Mouse (Mus musculus) lung, embryonic 14.5 days (tissue): Measurements from ENCODE around the gene Hist1h2ab. TPM values are rescaled to one million over a fixed set of nuclear protein-coding genes. Genes with fewer than 3 reads are reported as not detected.
"Not testable (repeated sequence)": the region's sequence is repeated elsewhere in the genome, so short reads cannot be mapped to it uniquely, and the experiment has no call there.

Experiments
- ATAC-seq: fragments of 200-750 bp; cut with Nextera tagmentation; 2 replicates; pipeline ENCODE4 v1.8.0; 2017; ENCODE audit warnings: mild to moderate bottlenecking, moderate TSS enrichment, moderate library complexity; ENCODE audit not compliant: insufficient read depth
- DNase-seq: peaks from one replicate; pipeline ENCODE4 v3.0.0-alpha.2; 2015
- H3K27ac ChIP-seq: fragments of 300-500 bp; sonication (generic); 2 replicates; pipeline ENCODE4 v1.5.1; 2014; ENCODE audit warnings: low read depth, mild to moderate bottlenecking, moderate library complexity
- H3K27me3 ChIP-seq: fragments of 300-500 bp; sonication (generic); 2 replicates; pipeline ENCODE4 v1.6.1; 2014; ENCODE audit warnings: low read length, control low read depth; ENCODE audit not compliant: insufficient read depth
- H3K36me3 ChIP-seq: fragments of 300-500 bp; sonication (generic); 2 replicates; pipeline ENCODE4 v1.6.1; 2014; ENCODE audit warnings: control low read depth; ENCODE audit not compliant: insufficient read depth
- H3K4me1 ChIP-seq: fragments of 300-500 bp; sonication (generic); 2 replicates; pipeline ENCODE4 v1.6.1; 2014; ENCODE audit warnings: antibody characterized with exemption, control low read depth; ENCODE audit not compliant: insufficient read depth
- H3K4me2 ChIP-seq: fragments of 300-500 bp; sonication (generic); 2 replicates; pipeline ENCODE4 v1.6.1; 2014; ENCODE audit warnings: mild to moderate bottlenecking
- H3K4me3 ChIP-seq: fragments of 300-500 bp; sonication (generic); 2 replicates; pipeline ENCODE4 v1.5.1; 2014; ENCODE audit warnings: low read depth, low read length
- H3K9ac ChIP-seq: fragments of 300-500 bp; sonication (generic); 2 replicates; pipeline ENCODE4 v1.6.1; 2014
- H3K9me3 ChIP-seq: fragments of 300-500 bp; sonication (generic); 2 replicates; pipeline ENCODE4 v1.6.1; 2016; ENCODE audit warnings: low read depth, low read length, control low read depth
- CTCF ChIP-seq: IDR thresholded peaks from 2 replicates; pipeline ENCODE4 v1.5.1; 2016; ENCODE audit warnings: antibody characterized with exemption, low read depth
- WGBS: fragments of 180-500 bp; shearing (Covaris S2); extraction: QIAGEN DNeasy Blood & Tissue Kit; methylation state at CpG from one replicate; pipeline ENCODE4 v1.1.7; 2014; 5-methylcytosine and 5-hydroxymethylcytosine counted together
- polyA plus RNA-seq: library from polyadenylated mRNA; unstranded; fragments of >200 nt; fragmentation: Nextera tagmentation; extraction: Ambion mirVana; gene quantifications from 2 replicates; pipeline ENCODE4 v1.2.1, GENCODE M21; 2014

The Hist1h2ab gene
- polyA plus RNA-seq, 1 experiment from 2014 or later, result 71.5 TPM

GRCm38 (mm10) chr13:23760240-23760971 lies 9.5 kb downstream of the Hist1h2ab start:
- H3K27ac ChIP-seq, result peak overlapping the region; percentile 99
- ATAC-seq, result peak; percentile 14
- peaks cover 5% of the 10 kb centered on the region; the same call in 1 of the 2 replicates for H3K4me1 ChIP-seq
- H3K4me3 ChIP-seq, result peak overlapping the region; percentile 45
- H3K4me2 ChIP-seq, result peak overlapping the region; percentile 90
- peak overlapping the region; percentile 69 for H3K9ac ChIP-seq
- no peaks in the 10 kb centered on the region for H3K27me3 ChIP-seq
- H3K36me3 ChIP-seq, result no peaks in the 10 kb centered on the region
- WGBS, result 1% methylated on average over 20 of the region's 27 CpGs
- H3K9me3 ChIP-seq, result no peaks in the 10 kb centered on the region
- DNase-seq, result peak; percentile 79
- TF ChIP-seq CTCF, result peak; percentile 50

- Histone ChIP-seq H3K9me3 (no peaks in the 10 kb centered on the region), H3K4me3 (peak within 1 kb of the TSS; percentile 45), H3K4me2 (peak within 1 kb of the TSS; percentile 90), H3K4me1 (peaks cover 5% of the 10 kb centered on the region; the same call in 1 of the 2 replicates), H3K27ac (peak within 1 kb of the TSS; percentile 99), H3K36me3 (no peaks in the 10 kb centered on the region), H3K9ac (peak within 1 kb of the TSS; percentile 71), H3K27me3 (no peaks in the 10 kb centered on the region)
- ATAC-seq, result peak; percentile 73
- peak; percentile 100 for DNase-seq
- TF ChIP-seq CTCF, result no peak
- WGBS, result under 1% methylated on average over 62 of the region's 72 CpGs
These were observed 10.3 kb downstream of the Hist1h2ab start, which contains the start of gene Hist1h4a for GRCm38 (mm10) chr13:23760972-23761864. Hist1h4a (minus strand) TSS chr13:23761230.

GRCm38 (mm10) chr13:23761871-23762821 lies 11.2 kb downstream of the Hist1h2ab start, which contains the start of gene Hist1h3a:
Hist1h3a (minus strand) TSS chr13:23762386.
- Histone ChIP-seq H3K4me2 (peak within 1 kb of the TSS; percentile 90), H3K4me3 (peak within 1 kb of the TSS; percentile 54), H3K9ac (peak within 1 kb of the TSS; percentile 76), H3K27ac (peak within 1 kb of the TSS; percentile 99)
- ATAC-seq (peak; percentile 71), DNase-seq (peak; percentile 93)
- not testable (repeated sequence) for H3K36me3 ChIP-seq, H3K4me1 ChIP-seq, H3K27me3 ChIP-seq, H3K9me3 ChIP-seq
- under 1% methylated on average over 26 of the region's 52 CpGs for WGBS

GRCm38 (mm10) chr13:23763242-23763585 lies 12.3 kb downstream of the Hist1h2ab start:
- Histone ChIP-seq H3K36me3 (no peaks in the 10 kb centered on the region), H3K4me1 (peaks cover 5% of the 10 kb centered on the region; the same call in 1 of the 2 replicates), H3K27ac (peak overlapping the region; percentile 99), H3K4me2 (peak overlapping the region; percentile 90), H3K9me3 (no peaks in the 10 kb centered on the region), H3K9ac (peak overlapping the region; percentile 76), H3K27me3 (no peaks in the 10 kb centered on the region), H3K4me3 (peak overlapping the region; percentile 54)
- WGBS, result under 1% methylated on average over 10 of the region's 10 CpGs
- no peak for DNase-seq
- ATAC-seq, result no peak
- TF ChIP-seq CTCF, result no peak

GRCm38 (mm10) chr13:23763586-23764323 lies 12.8 kb downstream of the Hist1h2ab start, which contains the start of gene Hist1h1a:
Hist1h1a (plus strand) TSS chr13:23763666.
- ATAC-seq (peak; percentile 68), DNase-seq (peak; percentile 98)
- no peaks in the 10 kb centered on the region for H3K9me3 ChIP-seq
- H3K27me3 ChIP-seq, result no peaks in the 10 kb centered on the region
- no peaks in the 10 kb centered on the region for H3K36me3 ChIP-seq
- H3K4me2 ChIP-seq, result peak within 1 kb of the TSS; percentile 90
- WGBS, result 2% methylated on average over 34 of the region's 34 CpGs
- peak within 1 kb of the TSS; percentile 76 for H3K9ac ChIP-seq
- peaks cover 5% of the 10 kb centered on the region; the same call in 1 of the 2 replicates for H3K4me1 ChIP-seq
- no peak for TF ChIP-seq CTCF
- peak within 1 kb of the TSS; percentile 54 for H3K4me3 ChIP-seq
- peak within 1 kb of the TSS; percentile 99 for H3K27ac ChIP-seq
